Mouse (Mus musculus) neural tube, embryonic 13.5 days (tissue): ENCODE results near the gene Zscan4c. TPM values are rescaled to one million over a fixed set of nuclear protein-coding genes. Genes with fewer than 3 reads are reported as not detected.
"Not testable (repeated sequence)": the region's sequence is repeated elsewhere in the genome, so short reads cannot be mapped to it uniquely, and the experiment has no call there.

Source experiments
- ATAC-seq: fragments of 200-750 bp; cut with Nextera tagmentation; 2 replicates; pipeline ENCODE4 v1.8.0; 2017; ENCODE audit warnings: low read depth, mild to moderate bottlenecking, moderate TSS enrichment, moderate library complexity
- H3K27ac ChIP-seq: fragments of 300-500 bp; sonication (generic); replicated peaks from 2 replicates; pipeline ENCODE4 v1.5.1; 2015; ENCODE audit warnings: moderate library complexity, mild to moderate bottlenecking, inconsistent platforms
- H3K27me3 ChIP-seq: fragments of 300-500 bp; sonication (generic); 2 replicates; pipeline ENCODE4 v1.6.1; 2015; ENCODE audit warnings: mild to moderate bottlenecking, inconsistent platforms
- H3K36me3 ChIP-seq: fragments of 300-500 bp; sonication (generic); 2 replicates; pipeline ENCODE4 v1.6.1; 2015; ENCODE audit warnings: mild to moderate bottlenecking, inconsistent platforms
- H3K4me1 ChIP-seq: fragments of 300-500 bp; sonication (generic); replicated peaks from 2 replicates; pipeline ENCODE4 v1.6.1; 2015; ENCODE audit warnings: inconsistent platforms
- H3K4me2 ChIP-seq: fragments of 300-500 bp; sonication (generic); 2 replicates; pipeline ENCODE4 v1.6.1; 2015; ENCODE audit warnings: inconsistent platforms, mild to moderate bottlenecking, moderate library complexity
- H3K4me3 ChIP-seq: fragments of 300-500 bp; sonication (generic); 2 replicates; pipeline ENCODE4 v1.5.1; 2015; ENCODE audit warnings: mild to moderate bottlenecking, inconsistent platforms
- H3K9ac ChIP-seq: fragments of 300-500 bp; sonication (generic); 2 replicates; pipeline ENCODE4 v1.6.1; 2015; ENCODE audit warnings: moderate library complexity, mild to moderate bottlenecking, inconsistent platforms
- H3K9me3 ChIP-seq: fragments of 300-500 bp; sonication (generic); 2 replicates; pipeline ENCODE4 v1.6.1; 2016; ENCODE audit warnings: inconsistent platforms
- WGBS: fragments of 180-500 bp; shearing (Covaris S2); methylation state at CpG from one replicate; pipeline ENCODE4 v1.1.7; 2015; 5-methylcytosine and 5-hydroxymethylcytosine counted together
- microRNA-seq: library from miRNA; unstranded; fragments of <30 nt; microRNA quantifications from one replicate; pipeline ENCODE4, GENCODE M21; 2016
- polyA plus RNA-seq: library from polyadenylated mRNA; unstranded; fragments of >200 nt; fragmentation: Nextera tagmentation; extraction: Ambion mirVana; gene quantifications from 2 replicates; pipeline ENCODE4 v1.2.1, GENCODE M21; 2015

The Zscan4c gene
- polyA plus RNA-seq: not detected in 2 replicates

- WGBS: 95% methylated on average over 4 of the region's 4 CpGs
- H3K27me3 ChIP-seq, H3K36me3 ChIP-seq, H3K9ac ChIP-seq, H3K4me1 ChIP-seq, H3K27ac ChIP-seq, ATAC-seq, H3K9me3 ChIP-seq, H3K4me2 ChIP-seq, H3K4me3 ChIP-seq: not testable (repeated sequence)
Observed at GRCm38 (mm10) chr7:11005445-11005844, at the start of gene Zscan4c. Zscan4c (plus strand) TSS chr7:11005745.

Small RNA genes lying within 50 kb of the gene (microRNA-seq; reads per million reads assigned to microRNA genes)
- gene Mir297-1: not detected

Other genes with a start within 250 kb of the Zscan4c start
- not detected in 2 replicates for gene Zscan4b, start 100.7 kb upstream of the Zscan4c start, polyA plus RNA-seq
- gene Zscan4-ps1, start 63.9 kb downstream of the Zscan4c start, polyA plus RNA-seq: not detected in 2 replicates
- gene Zscan4d, start 160.4 kb downstream of the Zscan4c start, polyA plus RNA-seq: not detected in 2 replicates